Mouse (Mus musculus): ENCODE data around the gene Psma7. TPM values are rescaled to one million over a fixed set of nuclear protein-coding genes. Genes with fewer than 3 reads are reported as not detected.

The Psma7 gene
- polyA plus RNA-seq, 1 experiment = 38.5 TPM

- no peaks in the 10 kb centered on the region for H3K36me3 ChIP-seq (ENCODE audit: control insufficient read depth, insufficient read depth, low read length)
- no peaks in the 10 kb centered on the region for H3K27me3 ChIP-seq (ENCODE audit: control insufficient read depth, insufficient read depth, low read length)
- H3K4me3 ChIP-seq (ENCODE audit: control insufficient read depth, low read depth, low read length) = no peak overlapping the region
- TF ChIP-seq POLR2A (IDR thresholded peaks at IDR 0.05; ENCODE audit: control insufficient read depth, low read depth, low read length) (no peak), CTCF (IDR thresholded peaks at IDR 0.05; ENCODE audit: control insufficient read depth, insufficient read depth, insufficient replicate concordance, low read depth, low read length) (no peak)
- no peaks in the 10 kb centered on the region for H3K4me1 ChIP-seq (ENCODE audit: control insufficient read depth, insufficient read depth, low read length)
- H3K27ac ChIP-seq (ENCODE audit: control insufficient read depth, insufficient read depth, low read depth, low read length) = no peak overlapping the region
Observed at GRCm38 (mm10) chr2:180001635-180002034, 40.6 kb downstream of the Psma7 start.

GRCm38 (mm10) chr2:179998431-179998830 lies 43.8 kb downstream of the Psma7 start:
- Histone ChIP-seq H3K27me3 (ENCODE audit: control insufficient read depth, insufficient read depth, low read length) (no peaks in the 10 kb centered on the region), H3K36me3 (ENCODE audit: control insufficient read depth, insufficient read depth, low read length) (no peaks in the 10 kb centered on the region), H3K27ac (ENCODE audit: control insufficient read depth, insufficient read depth, low read depth, low read length) (no peak overlapping the region), H3K4me1 (ENCODE audit: control insufficient read depth, insufficient read depth, low read length) (no peaks in the 10 kb centered on the region), H3K4me3 (ENCODE audit: control insufficient read depth, low read depth, low read length) (no peak overlapping the region)
- TF ChIP-seq POLR2A (IDR thresholded peaks at IDR 0.05; ENCODE audit: control insufficient read depth, low read depth, low read length) = no peak
- TF ChIP-seq CTCF (IDR thresholded peaks at IDR 0.05; ENCODE audit: control insufficient read depth, insufficient read depth, insufficient replicate concordance, low read depth, low read length) = no peak

GRCm38 (mm10) chr2:179993071-179993470 lies 49.2 kb downstream of the Psma7 start:
- no peaks in the 10 kb centered on the region for H3K27me3 ChIP-seq (ENCODE audit: control insufficient read depth, insufficient read depth, low read length)
- TF ChIP-seq CTCF (IDR thresholded peaks at IDR 0.05; ENCODE audit: control insufficient read depth, insufficient read depth, insufficient replicate concordance, low read depth, low read length) = no peak
- TF ChIP-seq POLR2A (IDR thresholded peaks at IDR 0.05; ENCODE audit: control insufficient read depth, low read depth, low read length) = no peak
- H3K36me3 ChIP-seq (ENCODE audit: control insufficient read depth, insufficient read depth, low read length) = no peaks in the 10 kb centered on the region
- H3K4me3 ChIP-seq (ENCODE audit: control insufficient read depth, low read depth, low read length) = no peak overlapping the region
- no peak overlapping the region for H3K27ac ChIP-seq (ENCODE audit: control insufficient read depth, insufficient read depth, low read depth, low read length)
- H3K4me1 ChIP-seq (ENCODE audit: control insufficient read depth, insufficient read depth, low read length) = no peaks in the 10 kb centered on the region

- Histone ChIP-seq H3K27me3 (ENCODE audit: control insufficient read depth, insufficient read depth, low read length) (no peaks in the 10 kb centered on the region), H3K4me1 (ENCODE audit: control insufficient read depth, insufficient read depth, low read length) (no peaks in the 10 kb centered on the region), H3K27ac (ENCODE audit: control insufficient read depth, insufficient read depth, low read depth, low read length) (no peak overlapping the region), H3K36me3 (ENCODE audit: control insufficient read depth, insufficient read depth, low read length) (no peaks in the 10 kb centered on the region), H3K4me3 (ENCODE audit: control insufficient read depth, low read depth, low read length) (no peak overlapping the region)
- TF ChIP-seq POLR2A (IDR thresholded peaks at IDR 0.05; ENCODE audit: control insufficient read depth, low read depth, low read length) = no peak
- no peak for TF ChIP-seq CTCF (IDR thresholded peaks at IDR 0.05; ENCODE audit: control insufficient read depth, insufficient read depth, insufficient replicate concordance, low read depth, low read length)
Observed at GRCm38 (mm10) chr2:179989098-179989497, 53.1 kb downstream of the Psma7 start.

- no peak overlapping the region for H3K27ac ChIP-seq (ENCODE audit: control insufficient read depth, insufficient read depth, low read depth, low read length)
Observed at GRCm38 (mm10) chr2:179986437-179987022, 55.7 kb downstream of the Psma7 start.

More at GRCm38 (mm10) chr2:179986437-179987022, 55.7 kb downstream of the Psma7 start:
- TF ChIP-seq POLR2A (IDR thresholded peaks at IDR 0.05; ENCODE audit: control insufficient read depth, low read depth, low read length) (no peak), CTCF (IDR thresholded peaks at IDR 0.05; ENCODE audit: control insufficient read depth, insufficient read depth, insufficient replicate concordance, low read depth, low read length) (no peak)
- H3K36me3 ChIP-seq (ENCODE audit: control insufficient read depth, insufficient read depth, low read length) = no peaks in the 10 kb centered on the region
- H3K27me3 ChIP-seq (ENCODE audit: control insufficient read depth, insufficient read depth, low read length) = no peaks in the 10 kb centered on the region
- no peak overlapping the region for H3K4me3 ChIP-seq (ENCODE audit: control insufficient read depth, low read depth, low read length)
- no peaks in the 10 kb centered on the region for H3K4me1 ChIP-seq (ENCODE audit: control insufficient read depth, insufficient read depth, low read length)

Other genes with a start within 250 kb of the Psma7 start
- 3.6 and 4.2 TPM in 2 replicates for gene Taf4, start 65.8 kb downstream of the Psma7 start, polyA plus RNA-seq (2012; rRNA removed)
- gene Lsm14b, start 17.4 kb downstream of the Psma7 start, polyA plus RNA-seq (2012; rRNA removed) = 31.8 and 33.7 TPM in 2 replicates
- 4.0 TPM in 2 replicates for gene Ss18l1, start 76 bp upstream of the Psma7 start, polyA plus RNA-seq (2012; rRNA removed)
- 7.0 and 7.8 TPM in 2 replicates for gene Mtg2, start 28.2 kb upstream of the Psma7 start, polyA plus RNA-seq (2012; rRNA removed)
- gene Hrh3, start 62.1 kb upstream of the Psma7 start, polyA plus RNA-seq (2012; rRNA removed) = 5.1 and 5.9 TPM in 2 replicates
- gene Osbpl2, start 76.9 kb upstream of the Psma7 start, polyA plus RNA-seq (2012; rRNA removed) = 16.0 and 18.5 TPM in 2 replicates
- gene Adrm1, start 129.1 kb upstream of the Psma7 start, polyA plus RNA-seq (2012; rRNA removed) = 107 and 114 TPM in 2 replicates
- 7.5 and 8.3 TPM in 2 replicates for gene Lama5, start 183.4 kb upstream of the Psma7 start, polyA plus RNA-seq (2012; rRNA removed)
- gene Rps21, start 214.9 kb upstream of the Psma7 start, polyA plus RNA-seq (2012; rRNA removed) = 703 and 848 TPM in 2 replicates
- gene Cables2, start 231.1 kb upstream of the Psma7 start, polyA plus RNA-seq (2012; rRNA removed) = 23.9 and 24.2 TPM in 2 replicates
- 0.08 TPM in 1 of 2 replicates, not detected in the other for gene Rbbp8nl, start 247.4 kb upstream of the Psma7 start, polyA plus RNA-seq (2012; rRNA removed)